Mouse (Mus musculus): Measurements from ENCODE around the gene Tanc2. TPM values are rescaled to one million over a fixed set of nuclear protein-coding genes. Genes with fewer than 3 reads are reported as not detected.

Gene Tanc2
- polyA plus RNA-seq, 2 experiments: 11.2 to 13.0 TPM

DNA sequence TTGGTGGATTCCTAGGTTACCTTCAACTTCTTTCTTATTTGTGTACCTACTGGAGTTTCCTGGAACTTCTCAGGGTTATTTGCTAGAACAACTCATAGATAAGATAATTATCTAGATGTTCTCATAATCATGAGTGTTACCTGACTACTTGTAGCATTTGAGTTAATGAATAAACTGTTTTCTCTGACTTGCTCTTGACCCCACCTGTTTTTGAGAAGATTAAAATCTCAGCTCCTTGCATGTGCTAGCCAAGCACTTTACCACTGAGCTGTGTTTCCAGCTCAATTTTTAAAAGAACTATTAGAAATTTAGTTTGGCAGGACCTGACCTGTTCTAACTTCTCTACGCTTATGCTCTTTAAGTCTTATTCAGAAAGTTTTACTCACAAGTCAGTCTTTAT lies 36.4 kb downstream of the Tanc2 start:
- no peak overlapping the region for H3K4me2 ChIP-seq (replicated peaks; ENCODE audit: low read depth, low read length, severe bottlenecking)
- no peaks in the 10 kb centered on the region for H3K27me3 ChIP-seq (ENCODE audit: control insufficient read depth, insufficient read depth, low read length)
- no peak for DNase-seq (ENCODE audit: low spot score)
- no peak overlapping the region for H3K9ac ChIP-seq (ENCODE audit: low read depth, low read length, severe bottlenecking)
- WGBS: 84% methylated on average over 1 of the region's 1 CpGs
- TF ChIP-seq POLR2A (IDR thresholded peaks at IDR 0.05; ENCODE audit: borderline replicate concordance, extremely low read depth, insufficient read depth, insufficient read length): no peak
- no peaks in the 10 kb centered on the region for H3K36me3 ChIP-seq (ENCODE audit: control insufficient read depth, insufficient read depth, low read length)
- H3K9me3 ChIP-seq (ENCODE audit: control insufficient read depth, low read length): no peaks in the 10 kb centered on the region
- ATAC-seq (ENCODE audit: low FRiP score, low read depth): no peak
- no peaks in the 10 kb centered on the region for H3K4me1 ChIP-seq (ENCODE audit: control insufficient read depth, insufficient read depth, low read length)
- H3K4me3 ChIP-seq (replicated peaks; ENCODE audit: low read length): no peak overlapping the region
- no peak overlapping the region for H3K27ac ChIP-seq (replicated peaks; ENCODE audit: low read depth, low read length)

DNA sequence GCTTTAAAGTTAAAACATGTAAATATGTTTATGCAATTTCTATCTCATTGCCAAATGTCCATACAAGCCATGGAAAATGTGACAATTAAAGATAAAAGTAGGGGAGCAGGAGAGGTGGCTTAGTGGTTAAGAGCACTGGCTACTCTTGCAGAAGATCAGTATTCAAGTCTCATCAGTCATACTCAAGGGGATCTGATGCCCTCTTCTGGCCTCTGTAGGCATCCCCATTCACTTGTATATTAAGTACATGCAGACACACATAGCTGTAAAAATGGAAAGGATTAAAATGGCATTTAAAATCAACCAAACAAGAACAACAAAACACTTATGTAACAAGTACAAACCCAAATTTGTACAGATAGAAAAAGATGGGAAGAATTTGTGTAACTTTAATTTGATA lies 54.2 kb downstream of the Tanc2 start:
- no peaks in the 10 kb centered on the region for H3K4me1 ChIP-seq (ENCODE audit: control insufficient read depth, insufficient read depth, low read length)
- H3K9ac ChIP-seq (ENCODE audit: low read depth, low read length, severe bottlenecking): no peak overlapping the region
- H3K27me3 ChIP-seq (ENCODE audit: control insufficient read depth, insufficient read depth, low read length): no peaks in the 10 kb centered on the region
- H3K4me2 ChIP-seq (replicated peaks; ENCODE audit: low read depth, low read length, severe bottlenecking): no peak overlapping the region
- no peak overlapping the region for H3K4me3 ChIP-seq (replicated peaks; ENCODE audit: low read length)
- no peaks in the 10 kb centered on the region for H3K9me3 ChIP-seq (ENCODE audit: control insufficient read depth, low read length)
- no peak for ATAC-seq (ENCODE audit: low FRiP score, low read depth)
- H3K36me3 ChIP-seq (ENCODE audit: control insufficient read depth, insufficient read depth, low read length): no peaks in the 10 kb centered on the region
- TF ChIP-seq POLR2A (IDR thresholded peaks at IDR 0.05; ENCODE audit: borderline replicate concordance, extremely low read depth, insufficient read depth, insufficient read length): no peak
- H3K27ac ChIP-seq (replicated peaks; ENCODE audit: low read depth, low read length): no peak overlapping the region
- no peak for DNase-seq (ENCODE audit: low spot score)

DNA sequence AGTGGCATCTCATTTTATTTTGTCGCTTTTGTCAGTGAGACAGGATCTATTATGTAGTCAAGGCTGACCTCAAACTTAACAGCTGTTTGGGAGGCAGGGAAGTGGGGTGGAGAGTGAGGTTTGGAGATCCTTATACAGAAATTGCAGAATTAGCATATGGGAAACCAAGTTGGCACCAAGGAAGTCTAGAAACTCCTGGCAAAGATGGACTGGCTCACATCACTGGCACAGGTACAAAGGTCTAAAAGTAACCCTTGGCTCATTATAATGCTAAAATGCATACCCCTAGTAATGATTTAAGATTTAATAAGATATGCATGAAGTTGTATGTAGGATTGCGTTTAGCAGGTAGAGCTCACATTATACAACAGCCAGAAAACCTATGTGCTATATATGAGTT lies 58.2 kb downstream of the Tanc2 start:
- no peaks in the 10 kb centered on the region for H3K27me3 ChIP-seq (ENCODE audit: control insufficient read depth, insufficient read depth, low read length)
- no peaks in the 10 kb centered on the region for H3K9me3 ChIP-seq (ENCODE audit: control insufficient read depth, low read length)
- H3K36me3 ChIP-seq (ENCODE audit: control insufficient read depth, insufficient read depth, low read length): no peaks in the 10 kb centered on the region
- no peak for ATAC-seq (ENCODE audit: low FRiP score, low read depth)
- TF ChIP-seq POLR2A (IDR thresholded peaks at IDR 0.05; ENCODE audit: borderline replicate concordance, extremely low read depth, insufficient read depth, insufficient read length): no peak
- H3K4me1 ChIP-seq (ENCODE audit: control insufficient read depth, insufficient read depth, low read length): no peaks in the 10 kb centered on the region
- 86% methylated on average over 2 of the region's 2 CpGs for WGBS
- no peak for DNase-seq (ENCODE audit: low spot score)
- H3K27ac ChIP-seq (replicated peaks; ENCODE audit: low read depth, low read length): no peak overlapping the region
- no peak overlapping the region for H3K9ac ChIP-seq (ENCODE audit: low read depth, low read length, severe bottlenecking)
- H3K4me3 ChIP-seq (replicated peaks; ENCODE audit: low read length): no peak overlapping the region
- no peak overlapping the region for H3K4me2 ChIP-seq (replicated peaks; ENCODE audit: low read depth, low read length, severe bottlenecking)

DNA sequence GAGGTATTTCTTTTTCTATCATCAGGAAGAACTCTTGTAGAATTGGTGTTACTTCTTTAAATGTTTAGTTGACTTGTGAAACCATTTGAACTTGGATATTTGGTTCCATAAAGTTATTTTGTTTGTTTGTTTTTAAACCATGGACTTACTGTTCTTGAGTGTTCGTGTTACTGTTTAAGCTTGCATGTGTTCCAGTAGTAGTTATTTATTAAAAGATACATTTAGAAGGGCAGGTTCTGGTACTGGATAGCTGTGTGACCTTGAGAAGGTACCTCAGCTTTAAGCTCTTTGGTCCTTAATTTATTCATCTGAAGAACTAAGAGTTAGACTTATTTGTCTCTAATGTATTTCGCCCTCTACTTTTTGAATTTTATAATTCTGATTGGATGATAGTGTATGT lies 64.8 kb downstream of the Tanc2 start:
- TF ChIP-seq POLR2A (IDR thresholded peaks at IDR 0.05; ENCODE audit: borderline replicate concordance, extremely low read depth, insufficient read depth, insufficient read length): no peak
- H3K27ac ChIP-seq (replicated peaks; ENCODE audit: low read depth, low read length): no peak overlapping the region
- DNase-seq (ENCODE audit: low spot score) (no peak), ATAC-seq (ENCODE audit: low FRiP score, low read depth) (no peak)
- no peaks in the 10 kb centered on the region for H3K4me1 ChIP-seq (ENCODE audit: control insufficient read depth, insufficient read depth, low read length)
- H3K4me2 ChIP-seq (replicated peaks; ENCODE audit: low read depth, low read length, severe bottlenecking): no peak overlapping the region
- no peak overlapping the region for H3K9ac ChIP-seq (ENCODE audit: low read depth, low read length, severe bottlenecking)
- H3K27me3 ChIP-seq (ENCODE audit: control insufficient read depth, insufficient read depth, low read length): no peaks in the 10 kb centered on the region
- no peaks in the 10 kb centered on the region for H3K36me3 ChIP-seq (ENCODE audit: control insufficient read depth, insufficient read depth, low read length)
- no peak overlapping the region for H3K4me3 ChIP-seq (replicated peaks; ENCODE audit: low read length)
- WGBS: 93% methylated on average over 2 of the region's 2 CpGs
- no peaks in the 10 kb centered on the region for H3K9me3 ChIP-seq (ENCODE audit: control insufficient read depth, low read length)

DNA sequence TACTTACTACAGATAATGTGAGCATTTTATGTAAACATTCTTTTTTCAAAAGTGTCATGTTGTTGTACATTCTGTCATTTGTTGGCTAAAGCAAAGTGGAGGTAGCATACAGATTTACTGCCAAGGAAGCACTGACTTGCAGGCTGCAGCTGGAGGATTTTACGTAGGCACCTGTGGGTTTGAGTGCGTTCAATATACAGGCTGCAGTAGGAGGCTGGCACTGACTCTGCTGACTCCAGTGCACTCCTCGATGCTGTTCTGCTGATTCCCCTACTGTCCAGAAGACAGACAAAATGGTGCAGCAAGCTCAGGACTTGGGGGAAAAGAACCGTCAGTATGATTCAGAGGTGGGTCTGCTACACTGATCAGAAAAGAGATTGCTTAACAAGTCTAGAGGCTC lies 65.5 kb downstream of the Tanc2 start:
- Histone ChIP-seq H3K27me3 (ENCODE audit: control insufficient read depth, insufficient read depth, low read length) (no peaks in the 10 kb centered on the region), H3K4me1 (ENCODE audit: control insufficient read depth, insufficient read depth, low read length) (no peaks in the 10 kb centered on the region), H3K4me2 (replicated peaks; ENCODE audit: low read depth, low read length, severe bottlenecking) (no peak overlapping the region), H3K36me3 (ENCODE audit: control insufficient read depth, insufficient read depth, low read length) (no peaks in the 10 kb centered on the region), H3K4me3 (replicated peaks; ENCODE audit: low read length) (no peak overlapping the region), H3K9ac (ENCODE audit: low read depth, low read length, severe bottlenecking) (no peak overlapping the region), H3K27ac (replicated peaks; ENCODE audit: low read depth, low read length) (no peak overlapping the region), H3K9me3 (ENCODE audit: control insufficient read depth, low read length) (no peaks in the 10 kb centered on the region)
- TF ChIP-seq POLR2A (IDR thresholded peaks at IDR 0.05; ENCODE audit: borderline replicate concordance, extremely low read depth, insufficient read depth, insufficient read length): no peak
- ATAC-seq (ENCODE audit: low FRiP score, low read depth) (no peak), DNase-seq (ENCODE audit: low spot score) (no peak)
- 69% methylated on average over 4 of the region's 4 CpGs for WGBS

DNA sequence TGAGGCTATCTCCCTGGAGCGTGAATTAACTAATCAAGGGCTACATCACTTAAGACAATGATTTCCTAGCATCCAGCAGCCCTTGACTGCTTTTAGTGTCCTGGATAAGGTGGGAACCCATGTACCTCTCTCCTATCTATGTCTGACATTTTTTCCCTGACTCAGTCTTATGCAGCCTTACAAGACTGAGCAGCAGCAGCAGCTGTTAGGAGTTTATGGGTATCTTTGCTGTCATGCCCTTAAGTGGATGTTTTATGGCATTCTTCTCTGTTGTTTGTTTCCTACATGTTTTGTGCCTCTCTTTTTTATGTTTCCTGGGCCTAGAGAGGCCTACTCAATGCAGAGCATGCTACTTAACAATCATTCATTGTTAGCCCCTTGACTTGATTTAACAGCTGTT lies 78.1 kb downstream of the Tanc2 start:
- no peak overlapping the region for H3K4me2 ChIP-seq (replicated peaks; ENCODE audit: low read depth, low read length, severe bottlenecking)
- no peak overlapping the region for H3K9ac ChIP-seq (ENCODE audit: low read depth, low read length, severe bottlenecking)
- no peaks in the 10 kb centered on the region for H3K27me3 ChIP-seq (ENCODE audit: control insufficient read depth, insufficient read depth, low read length)
- 84% methylated on average over 1 of the region's 1 CpGs for WGBS
- DNase-seq (ENCODE audit: low spot score): no peak
- no peak for TF ChIP-seq POLR2A (IDR thresholded peaks at IDR 0.05; ENCODE audit: borderline replicate concordance, extremely low read depth, insufficient read depth, insufficient read length)
- no peaks in the 10 kb centered on the region for H3K9me3 ChIP-seq (ENCODE audit: control insufficient read depth, low read length)
- H3K4me3 ChIP-seq (replicated peaks; ENCODE audit: low read length): no peak overlapping the region
- ATAC-seq (ENCODE audit: low FRiP score, low read depth): no peak
- H3K36me3 ChIP-seq (ENCODE audit: control insufficient read depth, insufficient read depth, low read length): no peaks in the 10 kb centered on the region
- no peak overlapping the region for H3K27ac ChIP-seq (replicated peaks; ENCODE audit: low read depth, low read length)
- no peaks in the 10 kb centered on the region for H3K4me1 ChIP-seq (ENCODE audit: control insufficient read depth, insufficient read depth, low read length)
